Mouse (Mus musculus) heart, embryonic 12.5 days (tissue): ENCODE data around the gene Atp1b1. TPM values are rescaled to one million over a fixed set of nuclear protein-coding genes. Genes with fewer than 3 reads are reported as not detected.
A peak's percentile ranks its signal among the peaks of the same experiment; 100 is the strongest.

Experiments used
- ATAC-seq: fragments of 200-750 bp; cut with Nextera tagmentation; 2 replicates; pipeline ENCODE4 v1.8.0; 2017; ENCODE audit warnings: moderate TSS enrichment, moderate library complexity; ENCODE audit not compliant: insufficient number of reproducible peaks, low FRiP score
- H3K27ac ChIP-seq: fragments of 300-500 bp; sonication (generic); 2 replicates; pipeline ENCODE4 v1.5.1; 2016; ENCODE audit warnings: mild to moderate bottlenecking, moderate library complexity; ENCODE audit not compliant: poor library complexity, severe bottlenecking
- H3K27me3 ChIP-seq: fragments of 300-500 bp; sonication (generic); replicated peaks from 2 replicates; pipeline ENCODE4 v1.6.1; 2016; ENCODE audit warnings: mild to moderate bottlenecking, moderate library complexity
- H3K36me3 ChIP-seq: fragments of 300-500 bp; sonication (generic); 2 replicates; pipeline ENCODE4 v1.6.1; 2016; ENCODE audit warnings: mild to moderate bottlenecking, moderate library complexity
- H3K4me1 ChIP-seq: fragments of 300-500 bp; sonication (generic); replicated peaks from 2 replicates; pipeline ENCODE4 v1.6.1; 2016; ENCODE audit warnings: mild to moderate bottlenecking
- H3K4me2 ChIP-seq: fragments of 300-500 bp; sonication (generic); 2 replicates; pipeline ENCODE4 v1.6.1; 2016; ENCODE audit warnings: mild to moderate bottlenecking, moderate library complexity
- H3K4me3 ChIP-seq: fragments of 300-500 bp; sonication (generic); 2 replicates; pipeline ENCODE4 v1.5.1; 2016; ENCODE audit warnings: mild to moderate bottlenecking
- H3K9ac ChIP-seq: fragments of 300-500 bp; sonication (generic); 2 replicates; pipeline ENCODE4 v1.6.1; 2016; ENCODE audit warnings: mild to moderate bottlenecking, moderate library complexity
- H3K9me3 ChIP-seq: fragments of 300-500 bp; sonication (generic); replicated peaks from 2 replicates; pipeline ENCODE4 v1.6.1; 2016; ENCODE audit warnings: mild to moderate bottlenecking, moderate library complexity
- WGBS: fragments of 180-500 bp; shearing (Covaris S2); methylation state at CpG from one replicate; pipeline ENCODE4 v1.1.7; 2016; 5-methylcytosine and 5-hydroxymethylcytosine counted together
- polyA plus RNA-seq: library from polyadenylated mRNA; unstranded; fragments of >200 nt; fragmentation: Nextera tagmentation; extraction: Ambion mirVana; gene quantifications from 2 replicates; pipeline ENCODE4 v1.2.1, GENCODE M21; 2016

The Atp1b1 gene
- polyA plus RNA-seq, 1 experiment from 2014 or later = 416 TPM

DNA sequence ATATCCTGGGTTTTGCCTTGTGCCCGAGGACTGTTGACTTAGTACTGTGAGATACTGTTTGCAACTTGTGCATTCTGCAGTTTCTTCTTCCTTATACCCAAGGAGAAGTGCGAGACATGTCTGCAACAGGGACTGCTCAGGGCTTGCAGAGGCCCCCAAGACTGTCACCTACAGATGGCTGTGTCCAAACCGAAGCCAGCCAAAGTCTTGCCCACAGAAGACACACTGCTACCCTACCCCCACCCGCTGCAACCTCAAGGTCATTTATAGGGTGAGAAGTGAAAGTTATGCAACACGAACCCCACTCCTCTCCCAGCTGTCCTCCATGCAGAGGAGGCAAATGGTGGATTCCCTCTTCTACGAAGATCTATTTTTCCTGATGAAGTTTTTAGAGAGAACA lies 5.6 kb downstream of the Atp1b1 start:
- 74% methylated on average over 6 of the region's 6 CpGs for WGBS
- ATAC-seq = no peak
- Histone ChIP-seq H3K27me3 (no peaks in the 10 kb centered on the region), H3K9me3 (no peaks in the 10 kb centered on the region), H3K27ac (peak overlapping the region; percentile 56), H3K4me3 (no peak overlapping the region), H3K36me3 (peaks cover 54% of the 10 kb centered on the region), H3K9ac (no peak overlapping the region), H3K4me1 (peaks cover 61% of the 10 kb centered on the region), H3K4me2 (no peak overlapping the region)

DNA sequence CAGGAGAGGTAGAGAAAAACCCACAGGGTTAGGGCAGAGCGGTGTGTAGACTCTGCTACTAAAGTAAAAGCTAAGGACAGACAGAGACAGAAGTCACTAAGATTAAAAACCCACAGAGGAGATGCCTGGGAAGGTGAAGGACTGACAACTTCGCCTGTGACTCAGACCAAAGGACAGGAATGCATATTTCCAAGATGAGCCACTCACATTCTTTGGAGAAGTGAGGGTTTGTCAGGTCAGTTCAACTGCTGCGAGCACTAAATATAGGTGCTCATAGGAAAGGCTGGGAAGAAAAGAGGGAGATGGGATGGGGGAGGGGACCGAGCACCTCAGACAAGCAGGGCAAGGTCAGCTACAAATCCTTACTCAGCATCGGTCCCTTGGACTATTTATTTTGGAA lies 6.8 kb downstream of the Atp1b1 start:
- Histone ChIP-seq H3K9me3 (no peaks in the 10 kb centered on the region), H3K27me3 (no peaks in the 10 kb centered on the region), H3K4me2 (no peak overlapping the region), H3K4me3 (no peak overlapping the region), H3K36me3 (peaks cover 67% of the 10 kb centered on the region), H3K4me1 (peaks cover 61% of the 10 kb centered on the region), H3K9ac (no peak overlapping the region), H3K27ac (peak overlapping the region; percentile 63)
- ATAC-seq = no peak
- WGBS = 58% methylated on average over 5 of the region's 5 CpGs

DNA sequence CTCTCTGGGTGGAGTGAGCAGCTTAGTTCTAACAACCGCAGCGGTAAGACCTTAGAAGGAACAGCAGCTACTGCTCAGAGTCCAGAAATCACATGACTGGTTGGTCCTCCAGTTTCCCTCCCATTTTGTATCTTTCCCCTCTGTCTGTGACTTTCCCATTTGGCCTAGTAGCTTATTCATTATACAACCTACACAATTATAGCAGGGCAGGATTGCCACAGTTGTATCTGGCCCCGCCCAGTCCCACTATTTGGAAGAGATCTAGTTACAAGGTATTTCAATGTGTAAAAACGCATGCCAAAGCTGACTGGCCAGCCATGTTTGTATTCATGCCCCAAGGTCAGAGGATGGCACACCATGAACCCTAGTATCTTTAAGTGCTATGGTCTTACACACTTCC lies 7.5 kb downstream of the Atp1b1 start:
- H3K27ac ChIP-seq = peak overlapping the region; percentile 63; the same call in 1 of the 2 replicates
- peaks cover 74% of the 10 kb centered on the region for H3K36me3 ChIP-seq
- no peak overlapping the region for H3K4me2 ChIP-seq
- no peaks in the 10 kb centered on the region for H3K27me3 ChIP-seq
- ATAC-seq = no peak
- no peak overlapping the region for H3K9ac ChIP-seq
- WGBS = 77% methylated on average over 4 of the region's 4 CpGs
- no peaks in the 10 kb centered on the region for H3K9me3 ChIP-seq
- no peak overlapping the region for H3K4me3 ChIP-seq
- peaks cover 61% of the 10 kb centered on the region for H3K4me1 ChIP-seq

DNA sequence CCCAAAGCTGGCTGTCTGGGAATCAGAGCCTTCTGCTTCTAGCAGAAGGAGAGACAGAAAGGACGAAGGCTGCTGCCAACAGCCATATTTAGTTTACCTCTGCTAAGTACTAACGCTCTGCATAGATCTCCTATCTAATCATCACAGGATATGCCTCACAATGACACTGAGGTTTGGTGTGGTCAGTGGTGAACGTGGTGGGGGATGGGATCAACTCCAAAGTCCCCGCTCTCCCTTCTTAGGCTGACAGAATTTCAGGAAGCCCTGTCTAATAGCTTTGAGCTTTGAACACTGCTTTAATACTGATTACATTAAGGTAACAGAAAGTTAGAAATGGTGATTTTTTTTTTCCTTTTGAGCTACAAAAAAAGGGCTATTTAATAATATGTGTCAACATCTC lies 7.9 kb downstream of the Atp1b1 start:
- no peak overlapping the region for H3K9ac ChIP-seq
- H3K27ac ChIP-seq = peak overlapping the region; percentile 57; the same call in 1 of the 2 replicates
- no peak for ATAC-seq
- peaks cover 61% of the 10 kb centered on the region for H3K4me1 ChIP-seq
- H3K9me3 ChIP-seq = no peaks in the 10 kb centered on the region
- no peak overlapping the region for H3K4me2 ChIP-seq
- peaks cover 78% of the 10 kb centered on the region for H3K36me3 ChIP-seq
- 52% methylated on average over 4 of the region's 4 CpGs for WGBS
- H3K27me3 ChIP-seq = no peaks in the 10 kb centered on the region
- H3K4me3 ChIP-seq = no peak overlapping the region

DNA sequence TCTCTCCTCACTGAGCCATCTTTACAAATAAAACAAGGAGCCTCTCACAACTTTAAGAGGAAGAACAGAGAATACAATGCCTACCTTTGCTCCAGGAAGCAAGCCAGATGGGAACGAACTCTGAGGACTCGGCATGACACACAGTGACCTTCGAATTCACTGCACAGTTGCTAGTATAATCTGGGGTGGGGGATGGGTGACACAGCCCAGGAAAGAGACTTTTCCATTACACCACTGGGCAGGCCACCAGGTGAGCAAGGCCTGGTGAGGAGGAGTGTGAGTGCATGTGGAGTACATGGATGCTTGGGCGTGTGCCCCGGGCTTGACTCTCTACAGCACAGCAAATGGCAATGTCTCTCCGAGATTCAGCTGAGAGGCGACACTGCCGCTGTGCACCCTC lies 8.5 kb downstream of the Atp1b1 start:
- no peaks in the 10 kb centered on the region for H3K27me3 ChIP-seq
- H3K36me3 ChIP-seq = peaks cover 84% of the 10 kb centered on the region
- no peaks in the 10 kb centered on the region for H3K9me3 ChIP-seq
- peaks cover 60% of the 10 kb centered on the region for H3K4me1 ChIP-seq
- no peak overlapping the region for H3K4me2 ChIP-seq
- ATAC-seq = no peak
- peak overlapping the region; percentile 57 for H3K27ac ChIP-seq
- H3K4me3 ChIP-seq = no peak overlapping the region
- no peak overlapping the region for H3K9ac ChIP-seq
- WGBS = 72% methylated on average over 8 of the region's 8 CpGs

DNA sequence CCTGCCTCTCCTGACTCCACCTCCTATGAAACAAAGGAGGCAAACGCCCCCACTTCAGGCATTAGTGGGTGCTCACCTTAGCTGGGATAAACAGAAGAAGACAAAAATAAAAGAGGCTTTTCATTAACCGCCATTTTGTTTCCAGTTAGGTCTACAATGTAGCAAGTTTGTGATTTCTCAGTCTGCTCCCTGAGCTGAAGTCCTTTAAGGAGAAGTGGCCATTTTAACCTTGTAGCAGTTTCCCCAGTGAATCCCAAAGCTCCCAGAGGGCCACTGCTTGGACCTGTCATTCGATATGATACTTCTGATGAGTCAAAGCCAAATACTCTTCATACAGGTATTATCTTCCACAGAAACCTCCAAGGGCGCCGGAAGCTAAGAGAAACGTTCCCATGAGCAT lies 10.6 kb downstream of the Atp1b1 start:
- H3K27me3 ChIP-seq = no peaks in the 10 kb centered on the region
- 79% methylated on average over 6 of the region's 6 CpGs for WGBS
- no peaks in the 10 kb centered on the region for H3K9me3 ChIP-seq
- H3K36me3 ChIP-seq = peaks cover 97% of the 10 kb centered on the region
- no peak overlapping the region for H3K4me3 ChIP-seq
- ATAC-seq = no peak
- no peak overlapping the region for H3K4me2 ChIP-seq
- no peak overlapping the region for H3K9ac ChIP-seq
- H3K27ac ChIP-seq = 0 out of 2 replicates have a peak overlapping the region, but pooled peaks have one; percentile 18
- H3K4me1 ChIP-seq = peaks cover 39% of the 10 kb centered on the region

DNA sequence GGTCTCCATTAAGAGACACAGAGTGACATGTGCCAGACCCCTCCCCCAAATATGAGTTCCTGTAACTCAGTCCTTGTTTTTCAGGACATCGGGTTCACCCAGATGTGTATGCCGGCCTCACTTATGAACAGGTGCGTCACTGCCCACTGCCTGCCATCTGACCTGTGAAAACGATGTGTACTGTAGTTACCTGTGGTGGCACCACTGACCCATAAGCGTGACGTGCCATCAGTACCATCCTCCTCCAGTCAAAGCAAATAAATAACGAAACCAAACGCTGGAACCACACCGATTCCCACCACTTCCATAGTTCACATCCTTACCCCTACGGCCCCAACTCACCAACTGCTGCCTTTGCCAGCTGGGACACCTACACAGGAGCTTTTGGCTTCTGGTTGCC lies 11.6 kb downstream of the Atp1b1 start:
- WGBS = 85% methylated on average over 10 of the region's 10 CpGs
- Histone ChIP-seq H3K27me3 (no peaks in the 10 kb centered on the region), H3K4me3 (no peak overlapping the region), H3K4me2 (no peak overlapping the region), H3K4me1 (peaks cover 37% of the 10 kb centered on the region), H3K27ac (no peak overlapping the region), H3K9ac (no peak overlapping the region), H3K9me3 (no peaks in the 10 kb centered on the region), H3K36me3 (peaks cover 97% of the 10 kb centered on the region)
- no peak for ATAC-seq

DNA sequence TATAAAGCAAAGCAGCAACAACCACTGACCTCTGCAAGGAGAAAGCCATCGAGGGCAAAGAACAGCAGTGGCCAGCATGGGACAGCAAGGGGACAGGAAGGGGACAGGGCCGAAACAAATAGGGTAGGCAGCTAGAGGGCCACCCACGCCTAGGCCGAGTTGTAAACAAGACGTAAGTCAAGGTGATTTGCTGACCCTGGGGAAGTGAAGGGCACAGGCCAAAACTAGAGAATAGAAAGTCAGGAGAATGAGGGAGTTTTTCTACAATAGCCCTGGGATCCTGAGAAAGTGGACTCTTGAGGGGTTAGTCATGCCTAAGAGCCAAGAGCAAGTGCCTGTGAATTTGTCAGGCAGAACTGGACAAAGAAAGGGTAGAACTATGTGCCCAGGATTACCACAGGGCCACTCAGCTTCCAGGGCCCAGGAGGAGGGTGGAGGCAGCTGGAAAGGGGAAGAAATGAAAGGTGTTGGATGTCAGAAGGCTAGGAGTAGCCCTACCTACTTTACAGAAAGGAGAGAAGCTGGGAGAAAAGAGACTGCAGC lies 12.5 kb downstream of the Atp1b1 start:
- Histone ChIP-seq H3K4me2 (no peak overlapping the region), H3K36me3 (peaks cover 97% of the 10 kb centered on the region), H3K4me1 (peaks cover 35% of the 10 kb centered on the region), H3K9ac (no peak overlapping the region), H3K27ac (peak overlapping the region; percentile 2; the same call in 1 of the 2 replicates), H3K4me3 (no peak overlapping the region), H3K27me3 (no peaks in the 10 kb centered on the region), H3K9me3 (no peaks in the 10 kb centered on the region)
- 85% methylated on average over 5 of the region's 5 CpGs for WGBS
- ATAC-seq = no peak

DNA sequence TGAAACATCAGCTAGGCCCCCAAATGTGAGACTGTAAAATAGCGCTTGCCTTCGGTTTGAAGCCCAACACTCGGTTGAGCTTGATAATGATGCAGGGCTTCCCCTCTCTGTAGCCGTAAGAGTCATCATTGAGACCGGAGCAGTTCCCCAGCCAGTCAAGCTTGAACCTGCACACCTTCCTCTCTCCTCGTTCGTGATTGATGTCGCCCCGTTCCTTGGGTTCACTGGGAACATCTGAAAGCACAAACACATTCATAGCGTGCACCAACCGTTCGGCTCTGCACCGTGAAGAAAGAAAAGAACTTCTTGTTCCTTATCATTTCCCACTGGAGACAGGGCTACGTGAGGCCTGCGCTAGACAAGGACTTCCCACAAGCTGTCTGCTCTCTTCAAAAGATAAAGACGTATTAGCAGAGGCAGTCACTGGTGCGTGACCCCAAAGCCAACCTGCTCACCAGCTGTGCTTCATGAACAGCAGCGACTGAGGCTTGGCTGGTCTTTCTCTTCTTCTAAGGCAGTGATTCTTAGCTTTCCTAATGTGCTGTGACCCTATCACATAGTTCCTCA lies 16.7 kb downstream of the Atp1b1 start:
- Histone ChIP-seq H3K36me3 (peaks cover 97% of the 10 kb centered on the region), H3K27me3 (no peaks in the 10 kb centered on the region), H3K4me3 (no peak overlapping the region), H3K4me2 (no peak overlapping the region), H3K4me1 (peaks cover 13% of the 10 kb centered on the region), H3K27ac (no peak overlapping the region), H3K9me3 (no peaks in the 10 kb centered on the region), H3K9ac (no peak overlapping the region)
- 34% methylated on average over 18 of the region's 18 CpGs for WGBS
- ATAC-seq = no peak

DNA sequence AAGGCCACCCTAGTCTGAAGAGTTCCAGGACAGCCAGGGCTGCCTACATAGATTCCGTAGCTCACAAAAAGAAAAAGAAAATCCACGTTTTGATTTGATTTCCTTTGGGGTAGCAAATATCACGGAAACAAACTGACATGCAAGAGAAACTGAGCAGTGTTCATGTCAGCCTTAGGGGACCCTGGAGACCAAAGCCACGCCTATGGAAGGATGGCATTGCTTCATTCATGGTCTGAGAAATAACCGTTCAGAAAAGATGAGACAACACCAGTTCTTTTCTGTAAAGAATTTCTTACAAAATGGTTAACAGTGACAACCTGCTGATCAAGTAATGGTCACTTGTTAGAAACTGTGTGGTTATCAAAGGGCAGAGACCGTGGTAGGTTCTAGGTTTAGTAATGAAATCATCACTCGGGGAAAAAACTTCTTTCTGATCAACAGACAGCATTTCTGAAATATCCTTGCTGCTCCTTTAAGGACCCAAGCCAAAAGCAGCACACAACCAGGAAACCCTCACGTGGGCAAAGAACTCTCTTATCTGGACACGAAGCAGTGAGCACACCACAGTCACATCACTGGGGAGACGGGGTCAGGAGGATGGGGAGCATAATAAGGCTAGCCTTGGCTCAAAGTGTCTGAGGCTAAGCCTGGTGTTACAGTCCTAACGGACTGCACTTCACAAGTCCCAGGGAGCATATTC lies 17.3 kb downstream of the Atp1b1 start:
- Histone ChIP-seq H3K9me3 (no peaks in the 10 kb centered on the region), H3K4me2 (no peak overlapping the region), H3K27ac (no peak overlapping the region), H3K4me1 (peaks cover 13% of the 10 kb centered on the region), H3K9ac (no peak overlapping the region), H3K36me3 (peaks cover 97% of the 10 kb centered on the region), H3K4me3 (no peak overlapping the region), H3K27me3 (no peaks in the 10 kb centered on the region)
- 60% methylated on average over 11 of the region's 11 CpGs for WGBS
- no peak for ATAC-seq

DNA sequence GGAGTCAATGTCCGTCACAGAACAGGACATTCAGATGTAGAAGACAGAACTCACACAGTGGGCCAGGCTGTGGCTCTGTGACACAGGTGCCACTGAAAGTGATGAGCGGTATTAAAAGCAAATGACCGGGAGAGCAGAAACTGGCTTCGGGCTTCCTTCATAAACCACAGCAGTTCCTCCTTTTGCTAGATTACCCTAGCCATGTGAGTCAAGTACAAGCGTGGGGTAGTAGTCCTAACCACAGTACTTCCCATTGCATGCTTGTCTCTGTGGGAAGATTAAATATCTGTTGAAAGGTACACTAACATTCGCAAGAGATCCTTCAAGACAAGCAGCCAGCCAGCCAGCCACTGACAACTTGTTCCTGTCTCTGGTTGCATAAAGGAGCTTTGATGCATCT lies 17.9 kb downstream of the Atp1b1 start:
- H3K27ac ChIP-seq = no peak overlapping the region
- H3K36me3 ChIP-seq = peaks cover 92% of the 10 kb centered on the region
- WGBS = 79% methylated on average over 6 of the region's 6 CpGs
- H3K27me3 ChIP-seq = no peaks in the 10 kb centered on the region
- H3K4me2 ChIP-seq = no peak overlapping the region
- H3K4me3 ChIP-seq = no peak overlapping the region
- peaks cover 13% of the 10 kb centered on the region for H3K4me1 ChIP-seq
- no peak overlapping the region for H3K9ac ChIP-seq
- H3K9me3 ChIP-seq = no peaks in the 10 kb centered on the region
- ATAC-seq = no peak
